Mouse (Mus musculus): ENCODE data around the gene Tmem161b. TPM values are rescaled to one million over a fixed set of nuclear protein-coding genes. Genes with fewer than 3 reads are reported as not detected.
A peak's percentile ranks its signal among the peaks of the same experiment; 100 is the strongest.

Tmem161b gene
- polyA plus RNA-seq, 1 experiment from 2014 or later: 12.5 TPM

- Histone ChIP-seq H3K9me3 (ENCODE audit: low read length) (no peaks in the 10 kb centered on the region), H3K4me2 (replicated peaks; ENCODE audit: low read depth, low read length) (no peak overlapping the region), H3K27me3 (replicated peaks; ENCODE audit: insufficient read depth, low read length) (no peaks in the 10 kb centered on the region), H3K36me3 (ENCODE audit: insufficient read depth, low read length) (no peaks in the 10 kb centered on the region), H3K4me1 (ENCODE audit: insufficient read depth, low read depth, low read length) (no peaks in the 10 kb centered on the region), H3K27ac (ENCODE audit: low read length) (no peak overlapping the region), H3K4me3 (ENCODE audit: low read depth, low read length) (no peak overlapping the region), H3K9ac (replicated peaks; ENCODE audit: low read depth) (no peak overlapping the region)
- peak; percentile 32; the same call in 1 of the 2 replicates for ATAC-seq
- WGBS: 72% methylated on average over 4 of the region's 4 CpGs
- DNase-seq (ENCODE audit: low spot score): peak; percentile 41
- TF ChIP-seq EP300 (IDR thresholded peaks at IDR 0.05) (no peak), CTCF (IDR thresholded peaks at IDR 0.05) (no peak)
Observed at GRCm38 (mm10) chr13:84280352-84280751, 58.3 kb downstream of the Tmem161b start.

GRCm38 (mm10) chr13:84282966-84283365, 60.9 kb downstream of the Tmem161b start:
- TF ChIP-seq CTCF (IDR thresholded peaks at IDR 0.05) (no peak), EP300 (IDR thresholded peaks at IDR 0.05) (no peak)
- H3K4me3 ChIP-seq (ENCODE audit: low read depth, low read length): no peak overlapping the region
- ATAC-seq (no peak), DNase-seq (ENCODE audit: low spot score) (no peak)
- no peaks in the 10 kb centered on the region for H3K9me3 ChIP-seq (ENCODE audit: low read length)
- no peaks in the 10 kb centered on the region for H3K27me3 ChIP-seq (replicated peaks; ENCODE audit: insufficient read depth, low read length)
- H3K4me1 ChIP-seq (ENCODE audit: insufficient read depth, low read depth, low read length): no peaks in the 10 kb centered on the region
- H3K27ac ChIP-seq (ENCODE audit: low read length): no peak overlapping the region
- no peak overlapping the region for H3K4me2 ChIP-seq (replicated peaks; ENCODE audit: low read depth, low read length)
- no peak overlapping the region for H3K9ac ChIP-seq (replicated peaks; ENCODE audit: low read depth)
- no peaks in the 10 kb centered on the region for H3K36me3 ChIP-seq (ENCODE audit: insufficient read depth, low read length)

GRCm38 (mm10) chr13:84284764-84285558, 62.9 kb downstream of the Tmem161b start:
- TF ChIP-seq EP300 (IDR thresholded peaks at IDR 0.05) (no peak), CTCF (IDR thresholded peaks at IDR 0.05) (no peak)
- 50% methylated on average over 7 of the region's 7 CpGs for WGBS

GRCm38 (mm10) chr13:84285559-84285945, 63.5 kb downstream of the Tmem161b start:
- H3K9me3 ChIP-seq (ENCODE audit: low read length): no peaks in the 10 kb centered on the region
- no peak overlapping the region for H3K4me2 ChIP-seq (replicated peaks; ENCODE audit: low read depth, low read length)
- ATAC-seq (no peak), DNase-seq (ENCODE audit: low spot score) (no peak)
- H3K9ac ChIP-seq (replicated peaks; ENCODE audit: low read depth): no peak overlapping the region
- no peak for TF ChIP-seq EP300 (IDR thresholded peaks at IDR 0.05)
- no peak for TF ChIP-seq CTCF (IDR thresholded peaks at IDR 0.05)
- H3K36me3 ChIP-seq (ENCODE audit: insufficient read depth, low read length): no peaks in the 10 kb centered on the region; the same call in 1 of the 2 replicates
- no peak overlapping the region for H3K4me3 ChIP-seq (ENCODE audit: low read depth, low read length)
- H3K27me3 ChIP-seq (replicated peaks; ENCODE audit: insufficient read depth, low read length): no peaks in the 10 kb centered on the region
- no peak overlapping the region for H3K27ac ChIP-seq (ENCODE audit: low read length)
- WGBS: 89% methylated on average over 3 of the region's 3 CpGs
- H3K4me1 ChIP-seq (ENCODE audit: insufficient read depth, low read depth, low read length): no peaks in the 10 kb centered on the region

More at GRCm38 (mm10) chr13:84284764-84285558, 62.9 kb downstream of the Tmem161b start:
- H3K4me3 ChIP-seq (ENCODE audit: low read depth, low read length): no peak overlapping the region
- no peak overlapping the region for H3K27ac ChIP-seq (ENCODE audit: low read length)
- H3K4me1 ChIP-seq (ENCODE audit: insufficient read depth, low read depth, low read length): no peaks in the 10 kb centered on the region
- H3K4me2 ChIP-seq (replicated peaks; ENCODE audit: low read depth, low read length): no peak overlapping the region
- H3K9ac ChIP-seq (replicated peaks; ENCODE audit: low read depth): no peak overlapping the region
- no peaks in the 10 kb centered on the region; the same call in 1 of the 2 replicates for H3K36me3 ChIP-seq (ENCODE audit: insufficient read depth, low read length)
- DNase-seq (ENCODE audit: low spot score): no peak
- no peaks in the 10 kb centered on the region for H3K9me3 ChIP-seq (ENCODE audit: low read length)
- no peak for ATAC-seq
- H3K27me3 ChIP-seq (replicated peaks; ENCODE audit: insufficient read depth, low read length): no peaks in the 10 kb centered on the region

GRCm38 (mm10) chr13:84299445-84300053, 77.5 kb downstream of the Tmem161b start:
- Histone ChIP-seq H3K9me3 (ENCODE audit: low read length) (no peaks in the 10 kb centered on the region), H3K9ac (replicated peaks; ENCODE audit: low read depth) (no peak overlapping the region), H3K4me1 (ENCODE audit: insufficient read depth, low read depth, low read length) (no peaks in the 10 kb centered on the region), H3K4me2 (replicated peaks; ENCODE audit: low read depth, low read length) (no peak overlapping the region), H3K4me3 (ENCODE audit: low read depth, low read length) (no peak overlapping the region), H3K36me3 (ENCODE audit: insufficient read depth, low read length) (peaks cover 8% of the 10 kb centered on the region; the same call in 1 of the 2 replicates), H3K27me3 (replicated peaks; ENCODE audit: insufficient read depth, low read length) (no peaks in the 10 kb centered on the region), H3K27ac (ENCODE audit: low read length) (no peak overlapping the region)
- ATAC-seq (no peak), DNase-seq (ENCODE audit: low spot score) (no peak)
- TF ChIP-seq CTCF (IDR thresholded peaks at IDR 0.05) (no peak), EP300 (IDR thresholded peaks at IDR 0.05) (no peak)
- WGBS: 68% methylated on average over 2 of the region's 2 CpGs

- no peak for ATAC-seq
- H3K9me3 ChIP-seq (ENCODE audit: low read length): no peaks in the 10 kb centered on the region
- H3K4me3 ChIP-seq (ENCODE audit: low read depth, low read length): no peak overlapping the region
- 16% methylated on average over 5 of the region's 5 CpGs for WGBS
- no peak overlapping the region for H3K4me2 ChIP-seq (replicated peaks; ENCODE audit: low read depth, low read length)
- no peak for DNase-seq (ENCODE audit: low spot score)
- no peaks in the 10 kb centered on the region for H3K36me3 ChIP-seq (ENCODE audit: insufficient read depth, low read length)
- no peak overlapping the region for H3K27ac ChIP-seq (ENCODE audit: low read length)
- H3K4me1 ChIP-seq (ENCODE audit: insufficient read depth, low read depth, low read length): peaks cover 4% of the 10 kb centered on the region; the same call in 1 of the 2 replicates
- no peak for TF ChIP-seq CTCF (IDR thresholded peaks at IDR 0.05)
- TF ChIP-seq EP300 (IDR thresholded peaks at IDR 0.05): no peak
- H3K27me3 ChIP-seq (replicated peaks; ENCODE audit: insufficient read depth, low read length): peaks cover 33% of the 10 kb centered on the region
- H3K9ac ChIP-seq (replicated peaks; ENCODE audit: low read depth): no peak overlapping the region
Observed at GRCm38 (mm10) chr13:84343272-84343671, 121.2 kb downstream of the Tmem161b start.
